Mouse (Mus musculus) liver, adult (tissue): ENCODE data around the gene Ahnak2.

Experiments used
- GATA4 ChIP-seq: IDR thresholded peaks from 2 replicates; pipeline ENCODE4 v1.6.1; 2014; ENCODE audit warnings: mild to moderate bottlenecking, low read length; ENCODE audit not compliant: insufficient replicate concordance

Ahnak2 gene

GRCm38 (mm10) chr12:112755900-112756299, 46.6 kb downstream of the Ahnak2 start:
- no peak for TF ChIP-seq GATA4

- TF ChIP-seq GATA4, result no peak
Measured at GRCm38 (mm10) chr12:112752399-112752798, 50.1 kb downstream of the Ahnak2 start.

GRCm38 (mm10) chr12:112750976-112751375, 51.5 kb downstream of the Ahnak2 start:
- no peak for TF ChIP-seq GATA4

- TF ChIP-seq GATA4, result no peak
Measured at GRCm38 (mm10) chr12:112747606-112747970, 54.9 kb downstream of the Ahnak2 start.

GRCm38 (mm10) chr12:112746808-112747605, 55.5 kb downstream of the Ahnak2 start:
- TF ChIP-seq GATA4, result no peak

GRCm38 (mm10) chr12:112746461-112746807, 56.0 kb downstream of the Ahnak2 start:
- TF ChIP-seq GATA4, result no peak

- no peak for TF ChIP-seq GATA4
Measured at GRCm38 (mm10) chr12:112745716-112746115, 56.7 kb downstream of the Ahnak2 start.

- no peak for TF ChIP-seq GATA4
Measured at GRCm38 (mm10) chr12:112744891-112745580, 57.4 kb downstream of the Ahnak2 start.

- no peak for TF ChIP-seq GATA4
Measured at GRCm38 (mm10) chr12:112744211-112744610, 58.2 kb downstream of the Ahnak2 start.

- peak; percentile 6; the same call in 1 of the 2 replicates for TF ChIP-seq GATA4
Measured at GRCm38 (mm10) chr12:112743168-112743975, 59.1 kb downstream of the Ahnak2 start.

- TF ChIP-seq GATA4, result no peak
Measured at GRCm38 (mm10) chr12:112742768-112743167, 59.7 kb downstream of the Ahnak2 start.

GRCm38 (mm10) chr12:112739023-112739568, 63.4 kb downstream of the Ahnak2 start:
- no peak for TF ChIP-seq GATA4

- no peak for TF ChIP-seq GATA4
Measured at GRCm38 (mm10) chr12:112738281-112739022, 64.0 kb downstream of the Ahnak2 start.

GRCm38 (mm10) chr12:112737761-112738160, 64.7 kb downstream of the Ahnak2 start:
- no peak for TF ChIP-seq GATA4

GRCm38 (mm10) chr12:112737081-112737480, 65.4 kb downstream of the Ahnak2 start:
- TF ChIP-seq GATA4, result no peak
